Mouse (Mus musculus): ENCODE data around the gene Myo10. TPM values are rescaled to one million over a fixed set of nuclear protein-coding genes. Genes with fewer than 3 reads are reported as not detected.
A peak's percentile ranks its signal among the peaks of the same experiment; 100 is the strongest.

Myo10 gene
- total and polyA plus RNA-seq, 2 experiments: 15.7 to 21.5 TPM

- no peaks in the 10 kb centered on the region for H3K79me2 ChIP-seq (ENCODE audit: control insufficient read depth, insufficient read depth, low read length)
- TF ChIP-seq CTCF (IDR thresholded peaks at IDR 0.05; ENCODE audit: low read depth, low read length) (no peak), POLR2A (IDR thresholded peaks at IDR 0.05; ENCODE audit: extremely low read depth, insufficient read depth, low read length) (no peak)
- peaks cover 2% of the 10 kb centered on the region; the same call in 1 of the 2 replicates for H3K36me3 ChIP-seq (ENCODE audit: control insufficient read depth, insufficient read depth, low read length)
- WGBS: 68% methylated on average over 6 of the region's 6 CpGs
- no peak overlapping the region for H3K27ac ChIP-seq (replicated peaks; ENCODE audit: insufficient read depth, low read depth, low read length)
- DNase-seq (ENCODE audit: extremely low read depth, low read depth, low spot score): no peak
- no peak overlapping the region for H3K9ac ChIP-seq (ENCODE audit: low read depth, low read length)
- no peaks in the 10 kb centered on the region for H3K27me3 ChIP-seq (ENCODE audit: control insufficient read depth, insufficient read depth, low read length)
- H3K4me3 ChIP-seq (ENCODE audit: insufficient read depth, low read depth, low read length): no peak overlapping the region
- no peaks in the 10 kb centered on the region for H3K4me1 ChIP-seq (ENCODE audit: control insufficient read depth, insufficient read depth, low read length)
These were observed 145.5 kb downstream of the Myo10 start for GRCm38 (mm10) chr15:25767777-25768176.

DNA sequence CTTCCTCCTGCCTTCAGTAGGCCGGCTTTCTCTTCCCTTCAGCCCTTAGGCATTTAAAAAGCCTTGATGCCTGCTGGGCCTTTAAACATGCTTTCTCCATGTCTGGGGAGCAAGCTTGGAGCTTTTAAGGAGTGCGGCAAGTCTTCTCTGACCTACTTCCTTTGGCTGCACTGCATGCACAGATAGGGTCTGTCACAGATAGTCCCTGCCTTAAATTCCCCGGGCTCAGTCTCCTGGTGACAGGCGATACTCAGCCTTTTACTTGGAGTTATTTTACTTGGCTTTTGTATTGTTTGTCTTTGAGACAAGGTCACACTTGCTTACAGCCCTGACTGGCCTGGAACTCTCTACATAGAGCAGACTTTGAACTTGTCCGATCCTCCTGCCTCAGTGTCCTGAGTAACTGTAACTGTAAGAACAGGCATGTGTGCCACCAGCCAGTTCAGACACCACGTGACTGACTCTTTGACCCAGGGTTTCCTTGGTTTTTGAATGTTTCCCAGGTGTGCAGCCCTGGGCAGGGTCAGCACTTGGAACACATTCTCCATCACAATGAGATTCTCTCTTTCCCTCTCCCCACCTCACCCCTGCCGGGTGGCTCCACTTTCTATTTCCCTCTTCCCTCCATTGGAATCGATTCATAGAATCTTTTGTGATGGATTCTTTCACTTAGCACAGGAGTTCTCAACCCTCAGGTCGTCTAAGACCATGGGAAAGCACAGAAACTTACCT is 147.4 kb downstream of the Myo10 start:
- TF ChIP-seq POLR2A (IDR thresholded peaks at IDR 0.05; ENCODE audit: extremely low read depth, insufficient read depth, low read length): no peak
- TF ChIP-seq CTCF (IDR thresholded peaks at IDR 0.05; ENCODE audit: low read depth, low read length): no peak
- peak; percentile 48 for DNase-seq (ENCODE audit: extremely low read depth, low read depth, low spot score)
- Histone ChIP-seq H3K27ac (replicated peaks; ENCODE audit: insufficient read depth, low read depth, low read length) (no peak overlapping the region), H3K36me3 (ENCODE audit: control insufficient read depth, insufficient read depth, low read length) (peaks cover 2% of the 10 kb centered on the region; the same call in 1 of the 2 replicates), H3K4me1 (ENCODE audit: control insufficient read depth, insufficient read depth, low read length) (peaks cover 3% of the 10 kb centered on the region; the same call in 1 of the 2 replicates), H3K9ac (ENCODE audit: low read depth, low read length) (no peak overlapping the region), H3K27me3 (ENCODE audit: control insufficient read depth, insufficient read depth, low read length) (no peaks in the 10 kb centered on the region), H3K79me2 (ENCODE audit: control insufficient read depth, insufficient read depth, low read length) (no peaks in the 10 kb centered on the region), H3K4me3 (ENCODE audit: insufficient read depth, low read depth, low read length) (no peak overlapping the region)
- 68% methylated on average over 9 of the region's 9 CpGs for WGBS

DNA sequence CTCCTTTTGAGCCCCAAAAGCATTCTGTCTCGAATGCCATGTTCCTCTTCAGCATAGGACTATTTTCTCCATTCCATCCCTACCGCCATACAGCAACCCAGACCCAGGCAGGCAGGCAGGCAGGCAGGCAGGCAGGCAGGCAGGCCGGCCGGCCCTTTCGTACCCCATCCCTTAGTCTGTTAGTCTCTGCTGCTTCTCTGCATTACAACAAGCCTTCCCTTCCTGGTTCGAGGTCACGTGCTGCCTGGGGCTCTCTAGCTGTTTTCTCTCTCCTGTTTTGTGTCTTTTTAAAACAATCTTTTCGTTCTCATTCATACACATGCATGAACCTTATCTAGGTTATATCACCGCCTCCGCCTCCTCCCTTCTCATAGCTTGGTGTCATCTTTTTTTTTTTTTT is 149.5 kb downstream of the Myo10 start:
- Histone ChIP-seq H3K9ac (ENCODE audit: low read depth, low read length) (no peak overlapping the region), H3K79me2 (ENCODE audit: control insufficient read depth, insufficient read depth, low read length) (no peaks in the 10 kb centered on the region; the same call in 1 of the 2 replicates), H3K4me3 (ENCODE audit: insufficient read depth, low read depth, low read length) (no peak overlapping the region), H3K4me1 (ENCODE audit: control insufficient read depth, insufficient read depth, low read length) (peaks cover 3% of the 10 kb centered on the region; the same call in 1 of the 2 replicates), H3K27ac (replicated peaks; ENCODE audit: insufficient read depth, low read depth, low read length) (no peak overlapping the region), H3K36me3 (ENCODE audit: control insufficient read depth, insufficient read depth, low read length) (peaks cover 3% of the 10 kb centered on the region), H3K27me3 (ENCODE audit: control insufficient read depth, insufficient read depth, low read length) (no peaks in the 10 kb centered on the region)
- DNase-seq (ENCODE audit: extremely low read depth, low read depth, low spot score): no peak
- 95% methylated on average over 10 of the region's 10 CpGs for WGBS
- TF ChIP-seq CTCF (IDR thresholded peaks at IDR 0.05; ENCODE audit: low read depth, low read length) (no peak), POLR2A (IDR thresholded peaks at IDR 0.05; ENCODE audit: extremely low read depth, insufficient read depth, low read length) (no peak)

DNA sequence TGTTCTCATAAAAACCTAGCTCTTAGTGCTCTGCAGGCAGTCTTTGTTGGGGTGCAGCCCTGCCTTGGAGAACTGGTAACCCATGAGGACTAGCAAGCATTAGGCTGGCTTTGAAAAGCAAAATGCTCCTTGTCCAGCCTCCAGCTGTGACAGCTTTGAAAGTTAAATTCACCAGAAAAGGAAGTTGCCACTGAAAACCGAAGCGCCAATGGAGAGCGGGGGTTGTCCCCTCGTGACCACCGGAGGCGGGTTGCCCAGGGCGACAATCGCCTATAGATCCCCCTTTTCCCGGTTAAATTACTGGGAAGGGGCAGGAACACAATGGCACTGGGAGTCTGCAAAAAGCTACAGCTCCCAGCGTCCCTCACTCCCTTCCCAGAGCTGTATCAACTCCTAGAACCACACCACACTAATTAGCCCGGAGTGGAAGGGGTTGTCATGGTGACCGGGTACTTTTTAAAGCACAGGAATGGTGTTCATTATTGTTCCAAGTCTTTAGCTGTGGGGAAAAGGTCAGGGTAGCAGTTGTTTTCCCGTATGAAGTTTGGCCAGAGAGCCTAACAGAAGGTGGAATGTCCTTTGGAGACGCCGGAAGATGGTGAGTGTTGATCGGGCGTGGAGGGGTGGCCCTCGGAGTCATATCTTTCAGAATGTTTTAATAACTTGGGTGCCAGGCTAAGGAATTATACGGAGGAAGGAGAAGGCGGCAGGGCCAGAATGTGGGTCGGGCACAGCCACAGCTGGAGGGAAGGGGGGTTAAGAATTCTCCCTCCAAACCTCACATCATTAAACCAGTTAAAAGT is 151.6 kb downstream of the Myo10 start:
- Histone ChIP-seq H3K4me3 (ENCODE audit: insufficient read depth, low read depth, low read length) (peak overlapping the region; percentile 7; the same call in 1 of the 2 replicates), H3K4me1 (ENCODE audit: control insufficient read depth, insufficient read depth, low read length) (peaks cover 3% of the 10 kb centered on the region; the same call in 1 of the 2 replicates), H3K79me2 (ENCODE audit: control insufficient read depth, insufficient read depth, low read length) (no peaks in the 10 kb centered on the region; the same call in 1 of the 2 replicates), H3K27me3 (ENCODE audit: control insufficient read depth, insufficient read depth, low read length) (no peaks in the 10 kb centered on the region), H3K9ac (ENCODE audit: low read depth, low read length) (no peak overlapping the region), H3K27ac (replicated peaks; ENCODE audit: insufficient read depth, low read depth, low read length) (peak overlapping the region; percentile 21; the same call in 1 of the 2 replicates), H3K36me3 (ENCODE audit: control insufficient read depth, insufficient read depth, low read length) (peaks cover 17% of the 10 kb centered on the region)
- WGBS: 56% methylated on average over 21 of the region's 21 CpGs
- DNase-seq (ENCODE audit: extremely low read depth, low read depth, low spot score): peak; percentile 49
- TF ChIP-seq CTCF (IDR thresholded peaks at IDR 0.05; ENCODE audit: low read depth, low read length) (no peak), POLR2A (IDR thresholded peaks at IDR 0.05; ENCODE audit: extremely low read depth, insufficient read depth, low read length) (no peak)

- no peak for TF ChIP-seq POLR2A (IDR thresholded peaks at IDR 0.05; ENCODE audit: extremely low read depth, insufficient read depth, low read length)
- TF ChIP-seq CTCF (IDR thresholded peaks at IDR 0.05; ENCODE audit: low read depth, low read length): no peak
- WGBS: 90% methylated on average over 8 of the region's 8 CpGs
- no peak overlapping the region for H3K27ac ChIP-seq (replicated peaks; ENCODE audit: insufficient read depth, low read depth, low read length)
- H3K79me2 ChIP-seq (ENCODE audit: control insufficient read depth, insufficient read depth, low read length): no peaks in the 10 kb centered on the region; the same call in 1 of the 2 replicates
- DNase-seq (ENCODE audit: extremely low read depth, low read depth, low spot score): no peak
- H3K27me3 ChIP-seq (ENCODE audit: control insufficient read depth, insufficient read depth, low read length): no peaks in the 10 kb centered on the region
- H3K36me3 ChIP-seq (ENCODE audit: control insufficient read depth, insufficient read depth, low read length): peaks cover 38% of the 10 kb centered on the region
- no peak overlapping the region for H3K4me3 ChIP-seq (ENCODE audit: insufficient read depth, low read depth, low read length)
- H3K9ac ChIP-seq (ENCODE audit: low read depth, low read length): no peak overlapping the region
- peaks cover 3% of the 10 kb centered on the region; the same call in 1 of the 2 replicates for H3K4me1 ChIP-seq (ENCODE audit: control insufficient read depth, insufficient read depth, low read length)
These were observed 156.6 kb downstream of the Myo10 start for GRCm38 (mm10) chr15:25778937-25779336.

Measured in liver, adult 2 months (tissue).